Mouse (Mus musculus): ENCODE data around the gene Ano8. TPM values are rescaled to one million over a fixed set of nuclear protein-coding genes. Genes with fewer than 3 reads are reported as not detected.
A peak's percentile ranks its signal among the peaks of the same experiment; 100 is the strongest.

Gene Ano8
- total RNA-seq, 2 experiments from 2014 or later, result 2.3 to 2.4 TPM

DNA sequence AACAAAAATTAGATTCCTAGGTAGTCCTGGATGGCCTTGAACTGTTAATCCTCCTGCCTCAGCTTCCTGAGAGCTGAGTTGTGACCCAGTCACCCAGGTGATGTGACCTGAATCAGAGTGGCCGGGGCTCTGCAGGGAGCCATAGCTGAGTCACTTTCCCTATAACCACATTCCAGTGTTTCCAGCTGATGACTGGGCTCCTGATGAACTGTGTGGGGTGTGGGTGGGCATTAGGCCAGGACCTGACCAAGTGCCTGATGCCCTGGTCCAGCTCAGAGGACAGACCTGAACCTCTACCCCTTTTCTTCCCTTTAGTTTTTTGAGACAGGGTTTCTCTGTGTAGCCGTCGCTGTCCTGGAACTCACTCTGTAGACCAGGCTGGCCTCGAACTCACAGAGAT, 19.6 kb upstream of the Ano8 start:
- ATAC-seq (replicated peaks; ENCODE audit: low FRiP score, low TSS enrichment, poor library complexity, severe bottlenecking), result no peak

DNA sequence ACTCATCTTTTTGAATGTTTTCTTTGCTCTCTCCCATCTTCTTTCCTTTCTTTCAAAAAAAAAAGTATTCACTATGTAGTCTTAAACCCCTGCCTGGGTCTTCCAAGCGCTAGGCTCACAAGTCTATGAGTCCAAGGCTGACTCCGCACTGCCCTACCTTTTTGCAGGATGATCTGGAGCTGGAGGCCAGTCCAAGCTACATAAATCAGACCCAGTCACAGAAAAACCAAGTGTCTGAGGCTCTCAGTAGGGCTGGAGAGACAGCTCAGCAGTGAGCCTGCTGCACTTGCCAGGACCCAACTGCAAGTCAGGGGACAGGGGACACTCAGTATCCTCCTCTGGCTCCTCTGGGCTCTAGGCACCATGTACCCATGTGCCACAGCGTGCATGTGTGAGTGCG, 18.6 kb upstream of the Ano8 start:
- ATAC-seq (replicated peaks; ENCODE audit: low FRiP score, low TSS enrichment, poor library complexity, severe bottlenecking), result no peak

DNA sequence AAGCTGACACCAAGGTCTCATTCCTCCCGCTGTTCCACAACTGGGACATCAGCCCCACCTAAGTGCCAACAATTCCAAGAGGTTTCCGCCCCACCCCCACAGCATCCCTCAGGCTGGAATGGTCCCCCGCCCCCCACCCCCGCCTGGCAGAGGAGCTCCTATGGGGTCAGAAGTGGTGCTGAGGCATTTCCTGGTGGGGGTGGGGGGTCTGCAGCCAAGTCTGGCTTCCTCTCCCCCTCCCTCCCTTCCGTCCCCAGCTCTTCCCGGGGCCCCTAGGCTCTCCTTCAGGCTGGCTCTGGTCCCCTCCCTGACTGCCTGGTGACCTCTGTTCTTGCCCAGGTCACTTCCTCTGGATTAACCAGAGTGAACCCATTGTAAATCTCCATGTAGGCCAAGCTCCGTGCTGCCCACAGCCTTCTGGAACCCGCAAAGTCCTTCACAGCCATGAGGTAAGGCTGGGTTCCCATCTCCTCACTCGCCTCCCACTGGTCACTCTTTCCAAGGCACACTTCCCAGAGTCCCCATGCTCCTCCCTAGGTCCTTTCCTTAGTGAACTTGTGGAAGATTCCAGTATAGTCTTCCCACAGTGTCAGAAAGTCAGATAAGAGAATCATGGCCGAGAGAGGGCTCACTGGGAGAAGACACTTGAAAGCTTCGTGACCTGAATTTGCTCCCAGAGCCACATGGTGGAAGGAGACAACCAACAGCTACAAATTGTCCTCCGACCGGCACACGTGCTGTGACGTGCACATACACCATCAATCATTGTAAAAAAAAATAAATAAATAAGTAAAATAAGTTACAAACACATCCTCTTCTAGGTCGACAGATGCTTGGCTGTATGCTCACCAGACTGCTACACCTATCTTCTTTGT, 13.3 kb upstream of the Ano8 start:
- no peak for ATAC-seq (replicated peaks; ENCODE audit: low FRiP score, low TSS enrichment, poor library complexity, severe bottlenecking)

DNA sequence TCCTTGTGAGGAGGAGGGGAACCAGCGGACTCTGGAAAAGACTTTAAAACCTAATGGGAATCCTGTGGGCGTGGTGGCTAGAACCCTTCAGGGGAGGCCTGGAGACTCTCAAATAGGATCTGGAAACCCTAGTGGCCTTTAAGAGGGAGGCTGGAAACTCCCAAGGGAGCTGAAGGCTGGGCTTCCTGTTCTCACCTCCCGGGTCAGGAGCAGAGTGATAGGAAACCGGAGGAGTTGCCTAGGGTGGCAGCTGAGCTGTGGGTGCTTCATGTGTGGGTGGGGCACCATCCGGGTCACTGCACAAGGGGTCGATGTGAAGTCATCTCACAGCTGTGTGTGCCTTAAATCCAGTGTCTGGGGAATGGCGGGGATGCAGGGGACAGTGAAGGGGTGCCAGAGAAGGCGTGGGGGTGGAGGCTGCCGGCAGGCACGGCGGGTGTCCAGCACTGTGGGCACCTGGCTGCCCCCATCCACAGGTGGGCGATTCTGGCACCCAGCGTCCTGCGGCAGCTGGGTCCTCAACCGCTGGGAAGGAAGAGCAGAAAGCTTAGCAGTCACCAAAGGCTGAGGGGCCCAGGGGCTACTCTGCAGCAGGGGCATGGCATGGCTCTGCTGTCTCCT, 12.2 kb upstream of the Ano8 start:
- ATAC-seq (replicated peaks; ENCODE audit: low FRiP score, low TSS enrichment, poor library complexity, severe bottlenecking), result no peak

DNA sequence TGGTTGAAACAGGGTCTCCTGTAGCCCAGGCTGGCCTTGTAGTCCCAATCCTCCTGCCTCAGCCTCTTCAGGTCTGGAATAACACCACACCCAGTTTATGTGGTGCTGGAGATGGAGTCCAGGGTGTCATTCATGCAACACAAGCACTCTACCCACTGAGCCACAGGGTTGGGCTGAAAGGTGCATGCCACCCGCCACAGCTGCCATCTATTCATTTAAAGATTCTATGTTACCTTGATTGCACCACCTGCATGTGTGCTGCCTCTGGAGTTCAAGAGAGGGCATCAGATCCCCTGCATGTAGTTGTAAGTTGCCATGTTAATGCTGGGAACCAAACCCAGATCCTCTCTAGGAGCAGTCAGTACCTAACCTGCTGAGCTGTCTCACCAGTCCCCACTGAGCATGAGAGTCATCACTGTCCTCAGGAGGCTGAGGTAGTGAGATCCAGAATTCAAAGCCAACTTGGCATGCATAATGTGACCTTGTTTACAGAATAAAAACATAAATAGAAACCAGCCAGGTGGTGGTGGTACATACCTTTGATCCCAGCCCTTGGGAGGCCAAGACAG, 11.4 kb upstream of the Ano8 start:
- ATAC-seq (replicated peaks; ENCODE audit: low FRiP score, low TSS enrichment, poor library complexity, severe bottlenecking), result no peak

DNA sequence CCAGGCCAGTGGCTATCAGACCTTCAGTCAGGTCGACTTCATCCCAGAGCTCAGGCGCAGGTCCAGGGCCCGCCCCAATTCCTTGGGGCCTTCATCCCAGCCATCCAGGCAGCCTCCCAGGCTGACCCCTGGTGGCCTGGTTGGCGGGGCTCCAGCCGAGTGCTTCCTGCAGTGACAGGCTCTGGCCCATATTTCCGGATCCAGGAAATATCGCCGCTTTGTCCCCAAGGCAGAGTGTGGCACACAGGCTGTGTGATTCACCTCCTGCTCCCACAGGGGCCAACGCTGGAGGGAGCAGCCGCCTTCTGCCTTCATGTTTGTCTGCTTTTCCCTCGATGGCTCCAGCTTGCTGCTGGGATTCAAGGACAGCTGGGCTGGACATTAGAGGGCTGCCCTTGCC, 10.7 kb upstream of the Ano8 start:
- ATAC-seq (replicated peaks; ENCODE audit: low FRiP score, low TSS enrichment, poor library complexity, severe bottlenecking), result no peak

DNA sequence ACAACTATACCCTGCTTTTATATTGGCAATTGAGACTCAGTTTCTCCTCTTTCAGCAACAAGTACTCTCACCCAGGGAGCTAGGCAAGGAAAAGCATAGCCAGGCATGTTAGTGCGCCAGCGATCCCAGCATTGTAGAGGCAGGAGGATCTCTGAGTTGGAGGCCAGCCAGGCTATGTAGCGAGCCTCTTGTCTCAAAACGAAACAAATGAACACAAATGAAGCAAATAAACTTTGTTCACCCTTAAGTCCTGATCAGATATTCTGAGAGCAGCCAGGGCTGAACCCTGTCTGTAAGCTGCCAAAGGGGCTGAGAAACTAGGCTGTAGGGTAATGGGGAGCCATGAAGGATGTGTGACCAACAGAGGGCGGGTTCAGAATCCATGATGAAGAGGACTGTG, 10.0 kb upstream of the Ano8 start:
- ATAC-seq (replicated peaks; ENCODE audit: low FRiP score, low TSS enrichment, poor library complexity, severe bottlenecking), result no peak

DNA sequence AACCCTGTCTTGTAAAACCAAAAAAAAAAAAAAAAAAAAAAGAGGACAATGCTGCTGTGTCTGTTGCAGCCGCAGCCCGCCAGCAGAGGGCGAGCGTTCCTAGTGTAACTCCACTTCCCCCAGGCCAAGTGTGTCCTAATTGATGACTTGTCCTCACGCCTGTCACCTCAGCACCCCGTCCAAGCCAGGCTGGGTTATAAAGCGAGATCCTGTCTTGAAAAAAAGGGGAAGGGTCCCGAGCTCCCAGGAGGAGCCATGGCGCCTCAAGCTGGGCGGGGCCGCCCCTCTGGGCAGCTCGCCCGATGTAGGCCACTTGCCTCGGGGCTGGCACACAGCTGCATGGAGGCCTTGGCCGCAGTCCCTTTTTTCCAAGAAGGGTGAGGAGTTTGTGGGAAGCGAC, 9.3 kb upstream of the Ano8 start:
- peak; percentile 83 for ATAC-seq (replicated peaks; ENCODE audit: low FRiP score, low TSS enrichment, poor library complexity, severe bottlenecking)

DNA sequence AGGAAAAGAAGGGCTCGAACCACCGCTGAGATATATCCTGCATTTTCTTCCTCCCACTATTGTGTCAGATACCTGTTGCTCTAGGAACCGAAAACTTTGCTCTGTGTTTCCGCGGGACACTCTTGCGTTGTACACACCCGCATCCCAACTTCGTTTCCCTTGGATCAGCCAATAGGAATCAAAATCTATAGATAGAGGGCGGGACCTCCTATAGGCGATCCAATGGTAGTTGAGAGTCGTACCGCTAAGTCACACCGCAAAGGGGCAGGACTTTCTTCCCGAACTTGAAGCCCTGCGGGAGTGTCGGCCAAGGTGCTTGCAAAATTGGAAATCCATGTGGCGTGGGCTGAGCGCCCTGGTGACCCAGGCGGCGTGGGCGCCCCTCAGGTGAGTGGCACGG, 2.7 kb upstream of the Ano8 start:
- peak; percentile 78 for ATAC-seq (replicated peaks; ENCODE audit: low FRiP score, low TSS enrichment, poor library complexity, severe bottlenecking)

DNA sequence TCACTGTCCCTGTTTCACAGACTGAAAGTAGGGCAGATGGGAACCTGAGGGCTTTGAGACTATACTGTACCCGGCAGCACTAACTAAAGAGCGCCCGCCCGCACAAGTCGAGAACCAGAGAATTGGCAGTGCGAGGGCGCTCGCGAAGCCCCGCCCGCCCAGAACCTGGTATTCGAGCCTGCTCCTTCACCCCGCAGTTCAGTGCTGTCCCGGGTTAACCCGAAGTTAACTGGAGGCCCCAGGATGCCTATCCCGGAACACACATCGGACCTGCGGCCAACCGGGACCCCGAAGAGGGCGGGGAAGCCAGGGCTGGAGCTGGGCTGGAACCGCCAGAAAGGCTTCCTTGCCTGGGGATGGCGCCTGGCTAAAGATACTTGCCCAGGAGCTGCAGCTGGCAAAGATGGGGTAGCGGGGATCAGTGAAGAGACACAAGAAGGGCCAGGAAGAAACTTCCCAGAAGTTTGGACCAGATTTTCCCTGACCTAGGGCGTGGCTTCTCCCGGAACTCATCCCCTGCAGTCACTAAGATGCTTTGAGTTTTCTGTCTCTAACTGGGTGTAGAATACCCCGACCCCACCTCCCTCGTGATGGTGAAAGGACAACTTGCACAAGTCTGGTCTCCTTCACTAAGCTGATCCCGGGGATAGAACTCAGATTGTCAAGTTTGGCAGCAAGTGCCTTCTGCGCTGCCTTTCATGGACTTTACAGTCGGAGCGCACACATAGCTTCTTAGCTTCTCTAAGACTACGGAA, 2.1 kb upstream of the Ano8 start, which contains the start of gene Gtpbp3:
Gene Gtpbp3 (plus strand): TSS at position 413 of the 755 bp plus-strand sequence.
- peak; percentile 27; the same call in 1 of the 2 replicates for ATAC-seq (replicated peaks; ENCODE audit: low FRiP score, low TSS enrichment, poor library complexity, severe bottlenecking)

DNA sequence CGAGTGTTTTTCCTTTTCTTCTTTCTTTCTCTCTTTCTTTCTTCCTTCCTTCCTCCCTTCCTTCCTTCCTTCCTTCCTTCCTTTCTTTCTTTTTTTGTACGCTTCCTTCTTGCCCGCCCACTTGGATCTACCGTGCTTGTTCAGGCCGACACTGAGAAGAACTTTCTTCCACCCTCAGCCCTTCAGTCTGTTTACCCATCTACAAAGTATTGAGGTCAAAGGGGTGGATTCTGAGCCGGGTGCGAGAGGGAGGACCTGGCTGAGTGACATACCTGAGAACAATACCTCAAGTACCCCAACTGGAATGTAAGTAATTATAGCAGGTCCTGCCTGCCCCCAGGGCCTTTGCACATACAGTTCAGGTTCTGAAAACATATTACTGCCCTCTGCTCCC, 370 bp upstream of the Ano8 start:
- no peak for ATAC-seq (replicated peaks; ENCODE audit: low FRiP score, low TSS enrichment, poor library complexity, severe bottlenecking)

DNA sequence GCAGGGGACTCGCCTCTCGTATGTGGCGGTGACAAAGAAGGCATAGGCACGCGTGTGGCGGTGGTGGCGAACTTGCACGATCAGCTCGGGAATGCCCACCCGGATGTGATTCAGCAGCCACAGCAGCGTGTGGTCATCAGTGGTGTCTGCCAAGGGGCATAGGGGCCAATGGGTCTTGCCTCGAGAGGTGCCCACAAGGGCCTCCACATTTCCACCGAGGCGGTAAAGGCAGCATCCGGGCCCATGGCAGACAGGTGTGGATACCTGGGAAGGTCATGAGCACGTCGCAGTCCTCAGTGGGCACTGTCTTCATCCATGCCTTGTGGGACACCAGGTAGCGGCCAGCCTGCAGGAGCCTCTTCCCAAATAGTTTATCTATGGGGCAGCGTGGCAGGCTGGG, 1.0 kb downstream of the Ano8 start:
- ATAC-seq (replicated peaks; ENCODE audit: low FRiP score, low TSS enrichment, poor library complexity, severe bottlenecking), result no peak

DNA sequence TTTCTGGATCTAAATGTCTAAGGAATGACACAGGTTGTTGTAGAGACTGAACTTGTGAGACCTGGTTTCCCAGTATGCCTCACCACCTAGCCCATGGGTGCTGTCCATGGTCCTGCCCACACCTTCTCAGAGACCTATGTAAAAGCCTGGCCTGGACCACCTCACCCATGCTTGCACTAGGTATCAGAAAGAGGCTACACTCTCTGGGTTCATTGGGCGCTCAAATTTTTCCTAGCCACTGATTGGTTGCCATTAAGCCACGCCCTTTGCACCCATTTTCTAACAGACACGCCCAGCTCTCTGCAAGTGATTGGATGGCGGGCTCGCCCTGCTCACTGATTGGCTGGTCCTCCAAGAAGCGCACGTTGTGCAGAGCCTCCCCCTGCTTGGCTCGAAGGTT, 1.8 kb downstream of the Ano8 start:
- ATAC-seq (replicated peaks; ENCODE audit: low FRiP score, low TSS enrichment, poor library complexity, severe bottlenecking), result peak; percentile 44; the same call in 1 of the 2 replicates

DNA sequence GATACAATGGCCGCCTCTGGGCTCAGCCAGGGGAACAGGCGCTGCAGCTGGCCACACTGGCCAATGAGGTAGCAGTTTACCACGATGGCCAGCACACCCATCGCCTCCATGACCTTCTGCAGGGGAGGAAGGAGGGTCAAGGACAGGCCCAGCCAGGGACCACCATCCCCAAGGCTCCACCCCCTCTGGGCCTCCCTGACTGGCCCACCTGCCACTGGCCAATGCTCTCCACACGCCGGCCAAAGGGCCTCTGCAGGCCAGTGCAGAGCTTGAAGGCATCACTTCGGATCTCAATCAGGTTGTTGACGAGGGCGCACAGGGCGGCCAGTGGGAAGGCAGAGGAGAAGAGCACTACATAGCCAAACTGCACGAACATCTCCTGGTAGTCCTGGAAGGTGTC, 6.8 kb downstream of the Ano8 start:
- no peak for ATAC-seq (replicated peaks; ENCODE audit: low FRiP score, low TSS enrichment, poor library complexity, severe bottlenecking)

DNA sequence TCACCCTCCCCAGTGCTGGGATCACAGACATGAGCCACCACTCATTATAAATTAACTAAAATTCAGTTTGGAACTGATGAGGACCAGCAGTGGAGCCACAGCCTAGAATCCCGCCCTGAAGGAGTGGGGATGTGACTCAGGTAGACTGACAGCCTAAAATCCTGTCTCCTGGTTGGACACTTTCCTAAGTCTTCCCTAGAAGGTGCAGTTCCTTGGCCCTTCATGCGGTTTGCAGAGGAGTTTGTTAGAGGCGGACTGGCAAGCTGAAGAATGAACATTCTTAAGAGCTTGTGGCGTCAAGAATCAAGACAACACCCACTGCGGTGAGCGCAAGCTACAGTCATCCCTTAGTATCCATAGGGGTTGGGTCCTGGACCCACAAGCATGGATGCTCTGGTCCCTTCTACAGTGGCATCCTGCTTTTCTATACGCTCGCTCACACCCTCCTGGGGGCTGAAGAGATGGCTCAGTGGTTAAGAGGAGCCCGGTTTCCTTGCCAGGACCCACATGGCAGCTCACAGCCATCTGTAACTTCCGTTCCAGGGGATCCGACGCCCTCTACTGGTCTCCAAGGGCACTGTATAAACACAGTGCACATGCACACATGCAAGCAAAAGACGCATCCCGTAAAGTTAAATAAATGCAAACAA, 8.4 kb downstream of the Ano8 start:
- no peak; the same call in 1 of the 2 replicates for ATAC-seq (replicated peaks; ENCODE audit: low FRiP score, low TSS enrichment, poor library complexity, severe bottlenecking)

DNA sequence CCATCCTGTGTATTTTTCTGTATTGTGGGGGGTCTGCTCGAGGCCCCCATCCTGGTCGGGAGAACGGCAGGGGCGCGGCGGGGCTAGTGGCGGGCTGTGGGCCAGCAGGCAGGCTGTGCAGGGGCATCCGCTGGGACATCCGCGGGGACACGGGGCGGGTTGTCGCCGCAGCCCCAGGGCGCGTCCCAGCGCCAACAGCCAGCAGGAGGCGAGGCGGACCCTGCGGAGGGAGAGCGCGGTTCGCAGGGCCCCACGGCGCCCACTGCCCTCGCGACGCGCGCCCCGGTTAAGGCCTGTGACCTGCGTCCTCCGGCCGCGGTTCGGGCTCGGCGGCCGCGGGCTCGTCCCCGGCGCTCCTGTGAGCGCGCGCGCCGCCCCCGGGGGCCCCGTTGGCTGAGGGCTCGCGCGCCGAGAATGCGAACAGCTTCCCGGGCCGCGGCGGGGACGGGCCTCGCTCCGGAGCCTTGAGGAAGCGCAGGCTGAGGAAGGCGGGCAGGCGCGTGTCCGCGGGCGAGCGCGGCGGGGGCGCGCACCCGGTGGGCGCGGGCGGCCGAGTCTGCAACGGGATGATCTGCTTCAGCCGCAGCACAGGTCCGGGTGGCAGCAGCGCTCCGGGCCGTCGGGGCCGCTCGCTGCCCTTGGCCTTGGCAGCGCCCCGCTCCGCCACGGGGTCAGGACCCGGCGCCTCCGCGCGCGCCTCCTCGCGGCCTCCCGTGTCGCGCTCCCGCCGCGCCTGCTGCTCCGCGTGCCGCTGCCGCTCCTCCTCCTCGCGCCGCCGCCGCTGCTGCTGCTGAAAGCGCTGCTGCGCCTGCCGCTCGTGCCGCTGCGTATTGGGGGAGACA, 9.4 kb downstream of the Ano8 start:
- ATAC-seq (replicated peaks; ENCODE audit: low FRiP score, low TSS enrichment, poor library complexity, severe bottlenecking), result peak; percentile 40; the same call in 1 of the 2 replicates

DNA sequence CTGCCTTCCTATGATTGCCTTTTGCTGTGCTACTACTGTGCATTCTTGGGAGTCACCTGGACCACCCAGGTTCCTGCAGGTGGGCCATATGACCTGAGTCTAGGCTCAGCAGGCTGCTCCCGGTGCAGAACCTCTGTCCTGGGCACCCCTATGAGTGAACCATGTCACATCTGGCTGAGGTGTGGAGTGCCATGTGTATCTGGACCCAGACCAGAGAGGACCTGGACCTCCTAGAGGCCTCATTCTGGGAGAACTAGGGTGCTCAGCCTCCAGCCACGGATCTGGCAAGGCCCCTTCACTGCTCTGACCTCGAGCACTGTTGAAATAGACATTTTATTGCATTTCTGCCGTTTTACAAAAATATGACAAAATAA, 10.1 kb downstream of the Ano8 start:
- ATAC-seq (replicated peaks; ENCODE audit: low FRiP score, low TSS enrichment, poor library complexity, severe bottlenecking), result no peak

DNA sequence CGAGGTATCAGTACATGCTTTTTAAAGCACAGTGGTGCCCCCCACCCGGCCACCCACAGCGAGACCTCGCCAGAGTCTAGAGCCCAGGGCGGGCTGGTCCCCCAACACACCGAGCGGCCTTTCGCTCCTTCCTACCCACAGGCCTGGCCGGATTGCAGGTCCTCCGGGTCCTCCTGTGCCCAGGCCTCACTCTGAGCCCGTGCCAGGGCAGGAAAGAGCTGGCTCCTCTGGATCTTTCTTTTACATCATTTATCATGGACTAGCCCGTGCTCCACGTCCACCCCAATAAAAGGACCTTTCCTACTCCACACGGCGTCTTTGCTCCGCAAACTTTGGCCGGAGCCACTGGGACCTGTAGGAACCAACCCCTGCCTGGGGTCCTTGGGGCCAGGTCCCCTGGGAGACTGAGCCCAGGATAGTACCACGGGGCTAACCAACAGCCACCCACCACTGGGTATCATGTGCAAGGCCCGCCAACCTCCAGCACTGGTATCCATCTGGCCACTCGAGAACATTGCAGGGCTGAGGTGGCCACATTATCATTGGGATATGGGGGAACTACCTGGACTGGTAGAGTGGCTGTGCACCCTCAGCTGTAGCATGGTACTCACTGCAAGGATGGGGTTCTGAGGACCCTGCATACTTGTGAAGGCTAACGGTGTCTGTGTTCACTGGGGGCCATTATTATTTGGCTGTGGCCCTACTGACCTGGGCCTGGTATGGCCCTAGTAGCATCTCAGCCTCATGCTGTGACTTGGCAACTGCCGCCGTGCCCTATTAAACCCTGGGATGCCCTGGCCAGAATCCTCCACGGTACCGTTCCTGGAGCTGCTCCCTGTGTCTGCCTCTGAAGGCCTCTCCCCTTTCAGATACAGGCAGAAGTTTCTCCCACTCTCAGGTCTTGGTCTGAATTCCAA, 10.7 kb downstream of the Ano8 start:
- no peak for ATAC-seq (replicated peaks; ENCODE audit: low FRiP score, low TSS enrichment, poor library complexity, severe bottlenecking)

Measured in megakaryocyte-erythroid progenitor cell, adult 5-6 weeks (primary cell).